Mouse (Mus musculus): ENCODE data around the gene Gli1. TPM values are rescaled to one million over a fixed set of nuclear protein-coding genes. Genes with fewer than 3 reads are reported as not detected.

The Gli1 gene
- total and polyA plus RNA-seq, 3 experiments: 0.10 to 0.42 TPM; not detected in 1

GRCm38 (mm10) chr10:127380767-127381742 is 39.3 kb upstream of the Gli1 start (continued):
- TF ChIP-seq ZC3H11A (IDR thresholded peaks at IDR 0.05; ENCODE audit: low read depth, low read length): no peak
- no peak for TF ChIP-seq JUN (IDR thresholded peaks at IDR 0.05; ENCODE audit: insufficient read depth, low read depth, low read length)
- TF ChIP-seq RAD21 (IDR thresholded peaks at IDR 0.05; ENCODE audit: low read depth, low read length): no peak
- no peak for TF ChIP-seq MYC (IDR thresholded peaks at IDR 0.05; ENCODE audit: low read depth, low read length)
- no peak for TF ChIP-seq ETS1 (conservative IDR thresholded peaks at IDR 0.05; ENCODE audit: low read depth, low read length)
- TF ChIP-seq ZMIZ1 (IDR thresholded peaks at IDR 0.05; ENCODE audit: low read depth, low read length): peak; percentile 49; the same call in 1 of the 2 replicates
- TF ChIP-seq JUND (conservative IDR thresholded peaks at IDR 0.05; ENCODE audit: low read depth, low read length): no peak
- TF ChIP-seq NELFE (IDR thresholded peaks at IDR 0.05; ENCODE audit: low read depth, low read length): peak; percentile 56; the same call in 1 of the 2 replicates
- no peak for TF ChIP-seq ZKSCAN1 (IDR thresholded peaks at IDR 0.05; ENCODE audit: borderline replicate concordance, low read depth, low read length)
- no peak for TF ChIP-seq ZNF384 (IDR thresholded peaks at IDR 0.05; ENCODE audit: low read depth, low read length)

- dilution Hi-C loops (cut with MboI; ENCODE audit: extremely low pct_ligation_motif_present, extremely low pct_unique_long_range_greater_than_20kb, low sequenced_read_pairs): no loop called here
- TF ChIP-seq TCF12 (IDR thresholded peaks at IDR 0.05; ENCODE audit: low read depth, low read length) (peak; percentile 45; the same call in 1 of the 2 replicates), ZC3H11A (IDR thresholded peaks at IDR 0.05; ENCODE audit: low read depth, low read length) (no peak), NELFE (IDR thresholded peaks at IDR 0.05; ENCODE audit: low read depth, low read length) (peak; percentile 44), CHD1 (IDR thresholded peaks at IDR 0.05; ENCODE audit: low read depth, low read length) (no peak), ZNF384 (IDR thresholded peaks at IDR 0.05; ENCODE audit: low read depth, low read length) (no peak), POLR2A (IDR thresholded peaks at IDR 0.05; ENCODE audit: low read depth, low read length) (peak; percentile 65), ETS1 (conservative IDR thresholded peaks at IDR 0.05; ENCODE audit: low read depth, low read length) (no peak), PAX5 (IDR thresholded peaks at IDR 0.05; ENCODE audit: low read length) (no peak), SMC3 (IDR thresholded peaks at IDR 0.05; ENCODE audit: low read depth, low read length) (no peak), MAZ (IDR thresholded peaks at IDR 0.05; ENCODE audit: low read depth, low read length) (no peak; the same call in 1 of the 2 replicates), CTCF (conservative IDR thresholded peaks at IDR 0.05 in 1 of 2, IDR thresholded peaks at IDR 0.05 in 1 of 2; ENCODE audit: low read depth in 2 of 2, low read length in 2 of 2) (no peak), USF2 (conservative IDR thresholded peaks at IDR 0.05; ENCODE audit: low read depth, low read length) (no peak), USF1 (IDR thresholded peaks at IDR 0.05; ENCODE audit: low read depth, low read length) (no peak), MXI1 (IDR thresholded peaks at IDR 0.05; ENCODE audit: low read depth, low read length) (no peak; the same call in 1 of the 2 replicates), ZMIZ1 (IDR thresholded peaks at IDR 0.05; ENCODE audit: low read depth, low read length) (peak; percentile 54; the same call in 1 of the 2 replicates), POLR2AphosphoS2 (IDR thresholded peaks at IDR 0.05; ENCODE audit: low read depth, low read length) (no peak), ELF1 (IDR thresholded peaks at IDR 0.05; ENCODE audit: low read depth, low read length) (peak; percentile 90), JUN (IDR thresholded peaks at IDR 0.05; ENCODE audit: insufficient read depth, low read depth, low read length) (no peak), TBP (conservative IDR thresholded peaks at IDR 0.05; ENCODE audit: low read depth, low read length) (0 out of 2 replicates have a peak, but pooled peaks have one; percentile 19), RAD21 (IDR thresholded peaks at IDR 0.05; ENCODE audit: low read depth, low read length) (no peak), IRF4 (IDR thresholded peaks at IDR 0.05; ENCODE audit: low read depth, low read length) (peak; percentile 33; the same call in 1 of the 2 replicates), ZKSCAN1 (IDR thresholded peaks at IDR 0.05; ENCODE audit: borderline replicate concordance, low read depth, low read length) (no peak), BHLHE40 (IDR thresholded peaks at IDR 0.05; ENCODE audit: low read depth, low read length) (no peak), GABPA (IDR thresholded peaks at IDR 0.05; ENCODE audit: insufficient replicate concordance, low read depth, low read length) (no peak), MAFK (IDR thresholded peaks at IDR 0.05; ENCODE audit: insufficient replicate concordance, low read length) (no peak), KAT2A (IDR thresholded peaks at IDR 0.05; ENCODE audit: insufficient replicate concordance, low read length) (peak; percentile 49; the same call in 1 of the 2 replicates), JUND (conservative IDR thresholded peaks at IDR 0.05; ENCODE audit: low read depth, low read length) (no peak), EP300 (IDR thresholded peaks at IDR 0.05; ENCODE audit: low read length) (no peak), RCOR1 (conservative IDR thresholded peaks at IDR 0.05; ENCODE audit: low read depth, low read length) (no peak), CHD2 (IDR thresholded peaks at IDR 0.05; ENCODE audit: low read length) (peak; percentile 47; the same call in 1 of the 2 replicates), HCFC1 (IDR thresholded peaks at IDR 0.05; ENCODE audit: low read depth, low read length) (peak; percentile 63)
Observed at GRCm38 (mm10) chr10:127380251-127380691, 38.5 kb upstream of the Gli1 start, which contains the start of gene R3hdm2. R3hdm2 (plus strand) TSS chr10:127380327.

More at GRCm38 (mm10) chr10:127380251-127380691, 38.5 kb upstream of the Gli1 start, which contains the start of gene R3hdm2:
- H3K27me3 ChIP-seq (replicated peaks): no peaks in the 10 kb centered on the region
- peak within 1 kb of the TSS; percentile 69 to 86 (median 80) for H3K4me3 ChIP-seq (replicated peaks in 1 of 3; ENCODE audit: low read depth in 2 of 3, low read length in 2 of 3, poor library complexity in 1 of 3)
- in situ Hi-C loops (cut with MboI; ENCODE audit: low pct_ligation_motif_present, low pct_unique_long_range_greater_than_20kb, low sequenced_read_pairs): no loop called here
- DNase-seq (ENCODE audit: extremely low read depth): peak; percentile 88
- H3K4me1 ChIP-seq (ENCODE audit: control insufficient read depth in 1 of 2, insufficient read depth in 2 of 2): peaks cover 2 to 18% of the 10 kb centered on the region in 2 experiments; a peak in 3 of 4 replicates
- H3K27ac ChIP-seq (ENCODE audit: insufficient read depth, low read depth): peak within 1 kb of the TSS; percentile 95
- H3K9ac ChIP-seq (ENCODE audit: insufficient read depth, low read depth): peak within 1 kb of the TSS; percentile 95
- peaks cover 13% of the 10 kb centered on the region for H3K79me2 ChIP-seq (replicated peaks; ENCODE audit: control insufficient read depth, extremely low read depth, insufficient read depth, poor library complexity, severe bottlenecking)
- H3K9me3 ChIP-seq (replicated peaks; ENCODE audit: low read length): peaks cover 4% of the 10 kb centered on the region
- H3K36me3 ChIP-seq (replicated peaks in 1 of 2; ENCODE audit: control insufficient read depth in 1 of 2, insufficient read depth in 1 of 2, low read length in 1 of 2): peaks cover 0 to 8% of the 10 kb centered on the region in 2 experiments
- H3K4me2 ChIP-seq (ENCODE audit: insufficient read depth, low read depth, poor library complexity, severe bottlenecking): peak within 1 kb of the TSS; percentile 98
